ENCODE assay signal across 23 mouse cellular contexts in the genomic region with DNA sequence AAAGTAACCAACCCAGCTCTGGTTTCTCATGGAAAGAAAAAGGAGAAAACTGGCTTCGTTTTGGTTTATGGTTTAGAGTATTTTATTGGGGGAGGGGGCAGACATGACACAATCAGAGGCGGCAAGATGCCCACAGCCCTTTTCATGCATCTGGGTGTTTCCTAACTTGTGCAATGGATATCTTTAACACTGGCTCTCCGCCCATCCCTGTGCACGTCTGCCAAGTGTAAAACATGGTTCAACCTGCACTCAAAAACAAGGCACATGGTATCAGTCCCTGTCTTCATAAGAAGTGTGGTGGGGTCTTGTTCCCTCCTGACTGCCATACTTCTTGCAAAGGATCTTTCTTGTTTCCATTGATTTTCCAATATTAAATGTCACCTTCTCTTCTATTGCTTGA.
DNase-seq lines count a peak whose midpoint lies in the region; ATAC-seq and TF ChIP-seq lines count a peak whose summit lies in the region.
"Had no signal": no experiment of that assay in that cellular context is flagged by ENCODE, and none has a peak within 500 bp of the region (broad histone marks: within the 10 kb centered on the region; RNA-seq: fewer than 3 reads in every experiment).

No protein-coding gene starts in this region.

- no peak overlapping the region for H3K4me3 ChIP-seq in heart, embryonic 10.5 days
- no peak overlapping the region for H3K4me3 ChIP-seq in olfactory bulb, adult 2 months (ENCODE audit: insufficient read depth, low read depth, low read length)
- no peak overlapping the region for H3K4me3 ChIP-seq in forebrain, embryonic 16.5 days (replicated peaks; ENCODE audit: low read length)
- H3K4me3 ChIP-seq: embryonic facial prominence, embryonic 12.5 days; embryonic facial prominence, embryonic 15.5 days; heart, adult 2 months; hindbrain, embryonic 10.5 days; hindbrain, embryonic 13.5 days; intestine, embryonic 15.5 days had no signal

- DNase-seq in adrenal gland, adult 2 months: peak; percentile 12
- no peak for DNase-seq in adrenal gland, adult 18-20 months (ENCODE audit: low spot score in 2 of 2)
- peak; percentile 61 for DNase-seq in heart, embryonic 10.5 days (ENCODE audit: low spot score)
- DNase-seq in heart, postnatal 4 days: no peak
- DNase-seq: cerebellum, adult 11 months; cerebellum, adult 2 months; cerebellum, adult 9-11 months; cerebellum, postnatal 25 days; gastrocnemius, postnatal 10 days; gastrocnemius, postnatal 36 days; kidney, adult 11 months had no signal

- no peak for TF ChIP-seq CTCF in olfactory bulb, adult 2 months (IDR thresholded peaks at IDR 0.05; ENCODE audit: insufficient read depth, low read depth, low read length)

- WGBS in heart, embryonic 10.5 days: 77% methylated on average over 4 of the region's 4 CpGs
- 67% methylated on average over 4 of the region's 4 CpGs for WGBS in olfactory bulb, adult 2 months
- 71% methylated on average over 4 of the region's 4 CpGs for WGBS in forebrain, embryonic 16.5 days

- no peaks in the 10 kb centered on the region for H3K9me3 ChIP-seq in heart, embryonic 10.5 days
- H3K9me3 ChIP-seq in forebrain, embryonic 16.5 days (ENCODE audit: control insufficient read depth, low read length): no peaks in the 10 kb centered on the region
- H3K9me3 ChIP-seq: embryonic facial prominence, embryonic 12.5 days; embryonic facial prominence, embryonic 15.5 days; hindbrain, embryonic 10.5 days; hindbrain, embryonic 13.5 days; intestine, embryonic 15.5 days had no signal

- H3K9ac ChIP-seq in forebrain, embryonic 16.5 days (replicated peaks; ENCODE audit: low read depth, low read length): no peak overlapping the region
- H3K9ac ChIP-seq: embryonic facial prominence, embryonic 12.5 days; embryonic facial prominence, embryonic 15.5 days; hindbrain, embryonic 13.5 days; intestine, embryonic 15.5 days had no signal

- no peaks in the 10 kb centered on the region for H3K27me3 ChIP-seq in heart, embryonic 10.5 days (ENCODE audit: insufficient read depth, poor library complexity, severe bottlenecking)
- H3K27me3 ChIP-seq in forebrain, embryonic 16.5 days (replicated peaks; ENCODE audit: control insufficient read depth, insufficient read depth, low read length): no peaks in the 10 kb centered on the region
- H3K27me3 ChIP-seq: embryonic facial prominence, embryonic 12.5 days; embryonic facial prominence, embryonic 15.5 days; hindbrain, embryonic 13.5 days; intestine, embryonic 15.5 days; Patski had no signal

- ATAC-seq in forebrain, embryonic 16.5 days: no peak
- ATAC-seq: forebrain, embryonic 14.5 days; hindbrain, embryonic 16.5 days; intestine, embryonic 15.5 days; Patski had no signal

- 0 out of 2 replicates have a peak, but pooled peaks cover 4% of the 10 kb centered on the region for H3K4me1 ChIP-seq in heart, embryonic 10.5 days
- peaks cover 9% of the 10 kb centered on the region for H3K4me1 ChIP-seq in olfactory bulb, adult 2 months (ENCODE audit: control insufficient read depth, insufficient read depth, low read length)
- H3K4me1 ChIP-seq in forebrain, embryonic 16.5 days (replicated peaks; ENCODE audit: control insufficient read depth, insufficient read depth, low read length): peaks cover 9% of the 10 kb centered on the region; the same call in 1 of the 2 replicates
- H3K4me1 ChIP-seq: embryonic facial prominence, embryonic 12.5 days; embryonic facial prominence, embryonic 15.5 days; hindbrain, embryonic 10.5 days; hindbrain, embryonic 13.5 days; intestine, embryonic 15.5 days had no signal

- H3K36me3 ChIP-seq in heart, embryonic 10.5 days: no peaks in the 10 kb centered on the region
- H3K36me3 ChIP-seq in forebrain, embryonic 16.5 days (ENCODE audit: control insufficient read depth, insufficient read depth): no peaks in the 10 kb centered on the region
- H3K36me3 ChIP-seq: embryonic facial prominence, embryonic 12.5 days; embryonic facial prominence, embryonic 15.5 days; hindbrain, embryonic 10.5 days; hindbrain, embryonic 13.5 days; intestine, embryonic 15.5 days had no signal

- no peak overlapping the region for H3K4me2 ChIP-seq in forebrain, embryonic 16.5 days (ENCODE audit: low read length)
- H3K4me2 ChIP-seq: embryonic facial prominence, embryonic 12.5 days; embryonic facial prominence, embryonic 15.5 days; heart, embryonic 11.5 days; hindbrain, embryonic 13.5 days; intestine, embryonic 15.5 days had no signal

- H3K27ac ChIP-seq in heart, embryonic 10.5 days: no peak overlapping the region
- H3K27ac ChIP-seq in olfactory bulb, adult 2 months (ENCODE audit: insufficient read depth, low read depth, low read length): peak overlapping the region; percentile 66; the same call in 1 of the 2 replicates
- H3K27ac ChIP-seq in forebrain, embryonic 16.5 days (ENCODE audit: low read length): no peak overlapping the region
- H3K27ac ChIP-seq: embryonic facial prominence, embryonic 12.5 days; embryonic facial prominence, embryonic 15.5 days; heart, adult 2 months; hindbrain, embryonic 10.5 days; hindbrain, embryonic 13.5 days; intestine, embryonic 15.5 days had no signal

- TF ChIP-seq POLR2A in olfactory bulb, adult 2 months (IDR thresholded peaks at IDR 0.05; ENCODE audit: insufficient read depth, low read depth, low read length): no peak

Comparison
In these comparisons a context has a peak if more than half of its experiments do, and no peak if none do; other contexts are left out.
1. DNase-seq: peak in adrenal gland, adult 2 months (single experiment) and heart, embryonic 10.5 days (single experiment); none in adrenal gland, adult 18-20 months (0 of 2) and heart, postnatal 4 days (single experiment).